Mouse (Mus musculus) E14TG2a.4 (cell line): ENCODE measurements at regions not wholly inside any gene's neighbourhood (a gene's known extent, or its start where the extent isn't known, plus 50 kb on each side); places are given as distances from the start of the nearest gene placed in this dataset.

Source experiments
- CTCF ChIP-seq: conservative IDR thresholded peaks from 2 replicates; pipeline ENCODE4 v1.5.1; 2014; ENCODE audit warnings: low read length
- NANOG ChIP-seq: IDR thresholded peaks from 2 replicates; pipeline ENCODE4 v1.6.1; 2014; ENCODE audit warnings: borderline replicate concordance, low read length, mixed read lengths
- POU5F1 ChIP-seq: IDR thresholded peaks from 2 replicates; pipeline ENCODE4 v1.6.1; 2014; ENCODE audit warnings: low read length, borderline replicate concordance

GRCm38 (mm10) chr16:74514481-74514880, 102.9 kb upstream of the Robo2 start:
- TF ChIP-seq CTCF (no peak), NANOG (no peak), POU5F1 (no peak)
